Mouse (Mus musculus) WW6 (cell line): ENCODE data around the gene Olfr142.
"Not testable (repeated sequence)": the region's sequence is repeated elsewhere in the genome, so short reads cannot be mapped to it uniquely, and the experiment has no call there.

Source experiments
- DNase-seq: peaks from one replicate; pipeline ENCODE4 v3.0.0-alpha.2; 2013; ENCODE audit warnings: low read depth, low spot score

Olfr142 gene

DNA sequence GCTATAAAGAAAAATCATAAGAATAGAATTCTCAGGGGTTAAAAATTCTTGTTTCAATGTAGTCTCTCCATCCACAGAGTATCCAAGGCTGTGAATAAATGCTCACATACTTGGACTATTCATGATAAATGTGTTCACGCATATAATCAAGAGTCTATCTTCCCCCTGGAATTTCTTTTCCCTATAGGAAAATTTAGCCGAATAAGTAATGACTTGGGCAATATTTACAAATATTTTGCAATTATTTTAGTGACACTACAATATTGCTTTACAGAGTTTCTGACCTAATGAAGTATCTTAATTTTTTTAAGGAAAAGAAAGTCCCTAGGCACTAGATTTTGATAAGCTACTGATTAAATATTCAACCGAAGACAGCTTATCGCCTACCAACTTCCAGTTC is at the start of gene Olfr142:
Olfr142 (minus strand) TSS at position 101 of the 400 bp plus-strand sequence.
- no peak for DNase-seq

GRCm38 (mm10) chr2:90292741-90293140 is 35.3 kb upstream of the Olfr142 start, which contains the start of gene Olfr1272:
TSS of gene Olfr1272 (minus strand) at chr2:90292841.
- no peak for DNase-seq

DNA sequence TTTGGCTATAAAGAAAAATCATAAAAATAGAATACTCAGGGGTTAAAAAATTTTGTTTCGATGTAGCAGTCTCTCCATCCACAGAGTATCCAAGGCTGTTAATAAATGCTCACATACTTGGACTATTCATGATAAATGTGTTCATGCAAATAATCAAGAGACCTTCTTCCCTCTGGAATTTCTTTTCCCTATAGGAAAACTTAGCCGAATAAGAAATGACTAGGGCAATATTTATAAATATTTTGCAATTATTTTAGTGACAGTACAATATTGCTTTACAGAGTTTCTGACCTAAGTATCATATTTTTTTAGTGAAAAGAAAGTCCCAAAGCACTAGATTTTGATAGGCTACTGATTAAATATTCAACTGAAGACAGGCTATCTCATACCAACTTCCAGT is 13.5 kb upstream of the Olfr142 start, which contains the start of gene Olfr1271:
Olfr1271 (minus strand) TSS at position 101 of the 400 bp plus-strand sequence.
- no peak for DNase-seq

GRCm38 (mm10) chr2:90224393-90224792 is 33.0 kb downstream of the Olfr142 start, which contains the start of gene Olfr1506:
TSS of gene Olfr1506 (minus strand) at chr2:90224493.
- DNase-seq: not testable (repeated sequence)
